Mouse (Mus musculus) layer of hippocampus, adult 11-12 months (tissue): ENCODE measurements around the gene Pofut2.
A peak's percentile ranks its signal among the peaks of the same experiment; 100 is the strongest.

Experiments used
- DNase-seq: peaks from one replicate; pipeline ENCODE4 v3.0.0; 2022; ENCODE audit warnings: low spot score

Gene Pofut2

DNA sequence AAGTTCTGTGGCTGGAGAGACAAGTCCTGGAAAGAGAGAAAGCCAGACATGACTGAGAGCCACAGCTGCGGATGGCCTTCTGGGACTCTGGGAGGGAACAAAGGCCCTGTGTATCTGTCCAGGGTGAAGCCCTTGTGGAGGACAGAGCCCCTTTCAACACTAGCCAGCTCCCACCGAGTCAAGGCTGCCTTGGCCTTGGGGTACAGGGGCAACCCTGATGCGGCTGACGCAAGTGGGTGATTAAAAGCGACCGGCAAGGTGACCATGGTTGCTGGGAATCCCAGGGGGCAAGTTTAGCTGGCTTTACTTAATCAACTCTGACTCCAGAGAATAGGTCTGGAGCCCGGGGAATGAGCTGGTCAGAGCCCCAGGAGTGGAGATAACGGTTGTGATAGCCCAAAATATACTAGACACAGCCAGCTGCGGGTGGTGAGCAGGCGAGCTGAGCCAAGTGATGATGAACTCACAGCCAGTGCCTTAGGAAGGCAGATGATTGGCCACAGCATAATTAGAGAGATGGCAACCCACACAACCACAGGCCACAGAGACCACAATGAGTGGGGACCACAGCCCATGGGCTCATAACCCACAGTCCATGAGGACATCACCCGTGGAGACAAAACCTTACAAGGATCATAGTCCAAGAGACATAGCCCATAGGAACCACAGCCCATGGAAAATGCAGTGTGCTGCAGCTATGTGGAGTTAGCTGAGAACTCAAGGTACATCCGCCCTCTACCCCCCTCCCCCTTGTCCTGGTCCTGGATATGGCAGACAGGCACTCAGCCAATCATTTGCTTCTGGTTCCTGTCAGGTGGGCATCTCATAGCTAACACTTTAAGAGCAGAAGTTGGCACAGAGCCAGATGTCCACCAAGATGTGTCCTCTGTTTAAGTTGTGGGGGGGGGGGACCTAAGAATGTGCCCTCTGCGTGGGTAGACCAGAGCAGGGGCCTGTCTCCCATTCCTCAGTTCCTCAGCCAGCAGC, 29.1 kb upstream of the Pofut2 start:
- no peak for DNase-seq

DNA sequence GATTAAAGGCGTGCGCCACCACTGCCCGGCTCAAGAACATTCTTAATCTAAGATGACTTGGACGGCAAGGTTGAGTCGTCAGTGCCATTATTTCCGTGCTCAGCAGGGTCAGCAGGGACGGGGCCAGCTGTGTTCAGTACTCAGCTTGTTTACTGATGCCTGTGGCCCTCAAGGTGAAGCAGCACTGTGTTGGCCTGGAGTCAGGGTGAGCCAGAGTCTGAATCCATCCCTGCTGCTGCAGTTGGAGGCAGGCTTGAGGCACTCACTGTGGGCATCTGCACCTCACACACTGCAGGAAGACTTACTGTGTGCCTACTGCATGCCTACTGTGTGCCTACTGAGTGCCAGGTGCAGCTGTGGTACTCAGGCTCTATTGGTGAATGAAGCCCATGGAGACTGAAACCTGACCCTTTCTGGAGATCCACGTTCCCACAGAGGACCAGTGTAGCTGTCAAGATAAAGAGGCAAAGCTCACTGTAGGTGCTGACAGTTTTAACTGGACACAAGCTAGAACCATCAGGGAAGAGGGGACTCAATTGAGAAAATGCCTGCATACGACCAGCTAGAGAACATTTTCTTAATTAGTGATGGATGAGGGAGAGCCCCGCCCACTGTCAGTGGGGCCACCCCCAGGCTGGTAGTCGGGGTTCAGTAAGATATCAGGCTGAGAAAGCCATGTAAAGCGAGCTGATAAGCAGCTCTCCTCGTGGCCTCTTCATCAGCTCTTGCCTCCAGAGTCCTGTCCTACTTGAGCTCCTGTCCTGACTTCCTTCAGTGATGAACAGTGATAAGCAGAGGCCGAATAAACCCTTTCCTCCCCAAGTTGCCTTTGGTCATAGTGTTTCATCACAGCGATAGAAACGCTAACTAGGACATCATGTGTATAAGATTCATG, 26.9 kb upstream of the Pofut2 start:
- DNase-seq: no peak

DNA sequence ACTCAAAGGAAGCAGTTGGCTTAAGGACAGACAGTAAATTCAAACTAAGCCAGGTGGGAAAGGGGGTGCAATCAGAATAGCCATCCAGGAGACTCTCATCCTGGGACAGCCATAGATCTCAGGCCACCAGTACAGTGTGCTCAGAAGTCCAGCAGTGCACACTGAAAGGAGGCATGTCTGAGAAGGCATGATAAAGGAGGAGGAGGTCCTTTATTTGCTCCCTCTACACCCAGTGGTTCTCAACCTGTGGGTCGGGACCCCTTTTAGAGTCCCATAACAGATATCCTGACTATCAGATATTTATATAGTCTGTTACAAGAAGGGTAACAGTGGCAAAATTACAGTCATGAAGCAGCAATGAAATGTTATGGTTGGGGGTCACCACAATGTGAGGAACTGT, 25.8 kb upstream of the Pofut2 start:
- no peak for DNase-seq

DNA sequence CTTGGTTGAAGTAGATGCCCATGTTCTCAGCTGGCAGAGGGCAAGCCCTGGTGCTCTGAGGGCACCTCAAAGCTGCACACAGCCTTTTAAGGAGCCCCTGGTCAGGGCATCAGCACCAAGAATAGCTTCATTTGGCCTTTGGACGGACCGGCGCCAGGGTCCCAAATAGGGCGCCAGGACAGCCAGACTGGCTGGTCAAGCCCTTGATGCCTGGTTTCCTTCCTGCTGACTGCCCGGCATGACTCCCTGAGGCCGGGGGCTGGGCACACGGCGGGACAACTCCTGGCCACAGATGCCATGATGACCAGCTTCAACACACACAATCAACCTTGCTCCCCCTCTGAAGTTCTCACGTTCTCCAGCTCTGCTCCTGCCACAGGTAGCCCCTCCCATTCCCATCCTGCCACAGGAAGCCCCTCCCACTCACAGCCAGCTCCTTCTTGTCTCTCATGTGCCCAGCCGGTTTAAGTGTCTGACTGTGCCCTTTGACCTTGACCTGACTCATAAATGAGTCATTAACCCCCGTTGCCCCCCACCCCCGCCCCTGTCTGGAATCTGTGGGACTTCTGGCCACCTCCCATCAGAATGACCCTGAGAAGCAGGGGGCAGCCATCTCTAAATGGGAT, 23.9 kb upstream of the Pofut2 start:
- no peak for DNase-seq

DNA sequence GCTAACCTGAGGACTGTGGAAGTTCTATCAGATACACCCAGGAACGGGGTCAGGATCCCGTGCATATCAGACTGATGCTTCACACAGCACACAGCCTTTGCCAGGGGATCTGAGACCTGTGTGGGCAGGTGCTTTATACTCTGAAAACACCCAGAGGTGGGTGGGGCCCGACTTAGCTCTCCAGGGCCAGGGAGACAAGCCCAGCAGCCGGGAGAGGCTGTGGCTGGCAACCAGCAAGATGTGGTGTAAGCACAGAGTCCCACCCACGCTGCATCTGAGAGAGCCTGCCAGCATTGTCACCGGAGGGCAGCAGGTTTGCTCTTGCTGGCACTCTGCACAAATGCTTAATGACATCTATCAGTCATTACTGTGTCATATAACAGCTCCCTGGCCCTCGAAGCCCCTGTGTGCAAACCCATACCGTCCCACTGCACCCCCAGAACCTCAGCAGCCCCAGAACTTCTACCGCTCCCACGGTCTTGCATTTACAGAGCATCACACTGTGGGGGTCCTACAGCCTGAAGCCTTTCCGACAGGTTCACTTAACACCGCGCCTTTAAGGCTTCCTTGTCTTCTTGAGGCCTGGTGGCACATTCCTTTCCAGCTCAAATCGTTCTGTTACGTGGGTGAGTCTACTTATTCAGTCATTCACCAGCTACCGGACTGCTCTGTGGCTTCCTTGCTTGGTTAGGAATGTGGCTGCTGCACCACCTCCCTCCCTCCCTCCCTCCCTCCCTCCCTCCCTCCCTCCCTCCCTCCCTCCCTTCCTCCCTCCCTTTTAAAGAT, 21.0 kb upstream of the Pofut2 start:
- no peak for DNase-seq

DNA sequence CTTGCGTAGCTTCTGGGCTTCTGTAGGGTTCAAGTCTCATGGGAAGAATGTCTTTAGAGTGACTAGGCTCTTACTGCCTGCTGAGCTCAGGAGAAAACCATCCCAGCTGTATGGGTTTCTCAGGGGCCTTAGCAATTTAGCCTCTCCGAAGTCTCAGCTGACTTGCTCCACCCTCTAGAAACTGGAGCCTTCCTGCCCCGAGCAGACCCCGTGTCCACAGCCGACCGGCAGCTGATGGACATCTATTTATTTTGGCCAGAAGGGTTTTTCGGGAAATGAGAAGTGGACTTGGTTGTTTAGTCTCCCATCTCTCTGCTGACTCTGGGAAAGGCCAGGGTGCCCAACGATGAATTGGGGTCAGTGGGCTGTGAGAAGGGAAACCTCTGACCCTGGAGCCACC, 18.3 kb upstream of the Pofut2 start:
- no peak for DNase-seq

DNA sequence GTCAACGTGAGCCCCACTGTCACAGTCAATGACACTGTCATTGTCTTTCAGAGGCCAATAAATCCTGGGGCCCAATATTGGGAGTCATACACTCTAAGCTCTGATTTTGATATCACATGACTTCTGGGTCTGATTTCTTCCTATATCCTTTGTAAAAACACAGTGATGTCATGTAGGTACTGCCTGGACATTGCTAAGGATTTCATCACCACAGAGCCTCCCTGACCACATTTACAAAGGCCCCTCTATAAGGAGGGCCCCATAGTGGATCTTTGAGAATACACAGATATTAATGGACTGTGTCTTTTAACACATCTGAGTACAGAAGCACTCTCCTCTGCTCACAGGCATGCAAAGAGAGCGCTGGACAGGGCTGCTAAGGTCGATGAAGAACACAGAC, 16.6 kb upstream of the Pofut2 start:
- no peak for DNase-seq

DNA sequence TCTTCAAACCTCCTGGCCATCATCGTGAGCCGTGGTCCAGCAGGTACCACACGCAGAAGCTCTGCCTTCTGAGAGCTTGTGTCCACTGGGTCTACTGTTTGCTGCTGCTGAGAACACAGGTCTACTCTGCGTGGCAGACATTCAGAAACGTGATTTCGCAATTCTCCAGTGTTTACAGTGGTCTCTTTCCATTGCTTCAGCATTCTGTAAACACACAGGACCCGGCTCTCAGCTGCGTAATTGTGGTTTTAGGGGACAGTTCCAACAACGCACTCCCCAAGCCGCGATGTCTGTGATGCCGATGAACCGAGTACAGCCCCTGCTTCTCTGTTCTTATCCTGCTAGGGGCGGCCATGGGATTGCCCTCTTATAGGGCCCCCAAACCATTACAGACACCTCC, 16.1 kb upstream of the Pofut2 start:
- DNase-seq: no peak

DNA sequence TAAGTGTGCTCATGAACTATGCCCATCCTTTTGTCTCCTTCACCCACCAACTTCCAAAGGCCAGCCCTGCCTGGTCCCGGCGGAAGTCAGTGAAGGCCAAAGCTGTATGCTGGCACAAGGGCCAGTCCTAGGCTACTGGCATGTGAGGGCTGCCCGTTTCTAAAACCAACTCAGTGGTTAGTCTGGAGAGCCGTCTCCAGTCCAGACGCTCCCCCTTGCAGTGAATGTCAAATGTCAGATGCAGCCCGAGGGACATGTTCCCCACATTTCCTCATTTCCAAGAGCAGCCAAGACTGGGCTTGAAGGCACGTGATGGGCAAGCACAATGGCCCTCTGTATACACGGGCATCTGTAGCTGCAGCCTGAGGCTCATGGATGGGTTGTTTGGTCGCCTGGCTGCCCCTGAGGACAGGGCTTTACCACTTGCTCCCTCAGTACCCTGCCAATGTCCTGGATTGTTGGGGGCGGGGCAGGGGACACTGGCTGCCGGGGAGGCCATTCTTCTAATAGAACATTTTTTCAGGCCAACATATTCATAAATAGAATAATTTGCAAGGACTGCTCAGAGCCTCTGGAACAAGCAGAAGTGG, 15.4 kb upstream of the Pofut2 start:
- no peak for DNase-seq

DNA sequence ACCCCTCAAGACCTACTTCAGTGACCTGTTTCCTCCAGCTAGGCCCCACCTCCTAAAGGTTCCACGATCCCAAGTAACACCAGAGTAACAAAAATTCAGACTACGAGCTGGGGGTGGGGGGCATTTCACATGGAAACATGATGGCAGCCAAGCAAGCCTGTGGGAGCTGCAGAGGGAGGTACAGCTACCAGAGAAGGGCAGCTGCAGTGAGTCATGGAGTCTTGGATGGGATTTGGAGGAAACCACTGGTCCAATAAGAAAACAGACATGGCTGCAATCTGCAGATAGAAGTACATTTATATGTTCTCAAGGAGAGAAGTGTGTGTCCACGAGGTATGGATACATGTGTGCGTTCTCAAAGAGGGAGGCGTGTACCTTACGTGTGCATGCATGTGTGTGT, 14.2 kb upstream of the Pofut2 start:
- DNase-seq: no peak

DNA sequence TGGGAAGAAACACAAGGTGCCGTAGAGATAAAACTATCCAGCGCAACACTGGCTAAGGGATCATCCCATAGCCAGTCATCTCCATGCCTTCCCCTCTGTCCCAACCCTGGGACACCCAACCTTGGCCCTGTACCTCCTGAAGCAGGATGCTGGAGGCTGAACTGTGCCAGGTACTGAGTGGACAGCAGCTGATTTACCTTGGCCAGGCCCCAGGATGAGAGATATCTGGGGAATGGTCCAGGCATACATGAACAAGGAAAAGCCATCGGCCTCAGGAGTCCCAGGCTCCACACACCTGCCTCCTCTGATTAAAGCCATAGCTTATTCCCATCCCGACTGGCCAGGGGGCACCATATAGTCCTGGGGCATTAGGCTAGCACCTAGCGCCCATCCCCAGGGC, 12.0 kb upstream of the Pofut2 start:
- no peak for DNase-seq

DNA sequence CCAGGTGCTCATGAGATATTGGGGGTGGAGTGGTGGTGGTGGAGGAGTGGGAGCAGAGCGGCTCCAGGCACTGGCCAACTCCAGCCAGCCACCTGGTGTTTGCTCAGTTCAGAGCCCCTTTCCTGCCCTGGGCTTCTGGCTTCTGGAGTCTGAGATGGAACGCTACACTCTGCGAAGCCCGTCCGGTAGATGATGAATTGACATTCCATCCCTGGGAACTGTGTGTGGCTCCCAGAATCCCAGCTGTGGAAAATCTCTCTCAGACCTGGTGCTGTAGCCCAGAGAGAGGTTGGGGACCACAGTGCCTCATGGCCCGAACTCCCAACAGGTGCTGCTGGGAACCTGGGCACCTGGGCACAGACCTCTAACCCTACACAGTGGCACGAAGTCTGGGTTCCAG, 11.3 kb upstream of the Pofut2 start:
- DNase-seq: no peak

DNA sequence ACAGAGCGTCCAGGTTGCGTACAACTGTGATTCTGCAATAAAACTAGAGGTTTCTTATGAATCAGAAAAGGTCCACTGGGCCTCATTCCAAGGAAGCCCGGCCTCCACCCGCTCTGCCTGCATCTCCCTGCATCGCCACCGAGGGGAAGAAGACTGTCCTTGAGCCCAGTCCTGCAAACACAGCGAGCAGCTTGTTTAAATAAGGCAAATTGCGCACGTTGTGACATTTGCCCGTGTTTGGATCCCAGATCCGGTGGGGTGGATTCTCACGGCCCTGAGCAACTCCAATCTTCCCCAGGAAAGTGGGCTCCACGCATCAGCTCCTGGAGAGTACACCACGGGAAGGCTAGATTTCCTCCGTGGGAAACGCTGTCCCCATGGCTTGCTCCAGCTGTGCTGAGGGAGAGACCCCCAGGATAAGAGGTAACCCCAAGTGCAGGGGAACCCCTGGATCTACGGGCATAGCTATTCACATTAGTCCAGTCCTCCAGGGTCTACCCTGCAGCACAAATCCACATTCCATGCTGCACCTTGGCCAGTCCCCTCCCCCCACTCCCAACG, 7.7 kb upstream of the Pofut2 start:
- DNase-seq: no peak

DNA sequence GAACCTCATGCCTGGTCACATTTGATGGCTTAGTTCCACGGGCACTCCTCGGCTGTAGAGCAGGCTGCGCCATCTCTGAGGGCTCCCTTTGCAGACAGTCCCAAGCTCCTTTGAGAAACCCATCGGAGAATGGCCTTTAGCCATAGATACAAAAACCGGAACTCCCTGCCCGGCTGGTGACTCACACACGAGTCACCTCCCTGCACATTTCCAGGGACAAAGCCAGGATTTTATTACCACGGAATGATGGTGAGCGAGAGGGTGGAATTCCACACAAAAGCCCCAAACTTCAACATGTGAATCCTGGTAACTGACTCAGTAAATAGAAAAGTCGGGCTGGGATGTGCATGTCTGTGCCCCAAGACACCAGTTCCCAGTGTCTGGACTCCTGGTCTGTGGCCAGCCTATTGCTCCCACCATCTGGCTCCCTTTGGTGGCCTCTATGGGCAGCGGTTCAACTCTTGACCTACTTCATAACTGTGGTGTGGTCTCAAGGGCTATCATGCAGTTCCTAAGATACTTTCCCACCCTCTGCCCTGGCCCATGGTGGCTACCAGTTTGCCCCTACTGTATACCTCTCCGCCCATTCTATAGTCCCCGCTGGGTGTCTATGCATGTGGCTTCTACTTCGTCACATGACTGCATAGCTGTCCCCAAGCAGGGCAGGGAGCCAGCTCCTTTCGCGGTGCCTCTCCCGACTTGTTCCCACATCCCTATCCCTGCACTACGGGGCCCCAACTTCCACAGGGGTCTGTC, 7.1 kb upstream of the Pofut2 start:
- no peak for DNase-seq

DNA sequence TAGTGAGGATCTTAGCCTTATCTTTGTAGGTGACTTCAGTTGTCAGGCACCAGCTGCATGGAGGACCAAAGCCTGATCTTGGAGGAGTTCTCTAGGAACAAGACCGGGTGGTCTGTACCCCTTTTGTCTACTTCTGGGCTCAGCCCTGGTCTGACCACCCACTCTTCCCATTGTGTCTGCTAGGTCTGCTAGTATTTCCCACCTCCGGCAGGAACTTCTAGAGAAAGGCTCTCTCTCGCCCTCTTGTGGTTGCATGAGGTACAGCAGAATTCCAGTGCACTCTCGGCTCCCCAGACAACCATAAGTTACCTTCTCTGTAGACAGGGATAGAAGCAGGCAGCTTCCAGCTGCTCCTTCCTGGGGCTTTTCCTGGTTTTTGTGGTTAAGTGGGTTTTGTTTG, 6.2 kb upstream of the Pofut2 start:
- DNase-seq: peak; percentile 83

DNA sequence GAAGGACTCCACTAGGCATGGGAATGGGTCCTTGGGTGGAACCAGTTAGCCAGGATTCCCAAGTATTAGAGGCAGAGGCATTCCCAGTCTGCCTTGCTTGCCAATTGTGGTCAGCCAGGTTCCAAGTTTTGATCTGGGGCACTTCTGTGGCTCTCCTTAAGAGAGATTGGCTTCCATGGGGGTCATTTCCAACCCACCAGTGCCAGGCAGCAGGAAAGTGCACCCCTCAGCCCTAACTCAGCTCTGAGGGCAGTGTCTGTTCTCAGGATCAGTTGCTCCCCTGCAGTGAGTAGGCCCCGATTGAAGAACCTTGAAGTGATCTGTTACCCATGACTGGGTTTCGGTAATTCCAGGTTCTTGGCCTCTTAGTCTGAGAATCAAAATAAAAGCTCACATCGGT, 3.8 kb upstream of the Pofut2 start:
- DNase-seq: no peak

DNA sequence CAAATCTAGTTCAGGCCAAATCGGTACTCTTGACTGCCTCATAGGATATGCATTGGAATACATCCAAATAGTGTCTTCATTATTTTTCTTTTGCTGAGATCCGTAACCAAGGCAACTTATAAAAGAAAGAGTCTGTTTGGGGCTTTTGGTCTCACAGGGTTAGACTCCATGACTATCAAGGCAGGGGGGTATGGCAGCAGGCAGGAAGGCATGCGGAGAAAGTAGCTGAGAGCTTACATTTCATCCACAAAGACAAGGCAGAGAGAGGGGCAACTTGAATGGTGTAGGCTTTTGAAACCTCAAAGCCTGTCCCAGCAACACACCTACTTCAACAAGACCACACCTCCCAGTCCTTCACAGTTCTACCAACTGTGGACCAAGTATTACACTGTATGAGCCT, 3.3 kb upstream of the Pofut2 start:
- DNase-seq: no peak

DNA sequence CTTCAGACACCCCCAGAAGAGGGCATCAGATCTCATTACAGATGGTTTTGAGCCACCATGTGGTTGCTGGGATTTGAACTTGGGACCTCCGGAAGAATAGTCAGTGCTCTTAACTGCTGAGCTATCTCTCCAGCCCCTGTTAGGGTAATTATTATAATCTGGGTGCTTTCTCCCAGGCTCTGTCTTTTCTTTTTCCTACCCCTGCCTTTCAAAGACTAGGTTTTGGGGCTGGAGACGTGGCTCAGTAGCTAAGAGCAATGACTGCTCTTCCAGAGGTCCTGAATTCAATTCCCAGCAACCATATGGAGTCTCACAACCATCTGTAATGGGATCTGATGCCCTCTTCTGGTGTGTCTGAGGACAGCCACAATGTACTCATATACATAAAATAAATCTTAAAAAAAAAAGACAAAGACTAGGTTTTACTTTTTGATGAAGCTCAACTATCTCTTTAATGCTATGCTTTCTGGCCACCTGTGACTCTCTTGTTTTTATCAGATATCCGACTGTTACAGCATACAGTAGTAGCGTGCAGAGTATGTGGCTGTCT, 902 bp upstream of the Pofut2 start:
- DNase-seq: no peak

DNA sequence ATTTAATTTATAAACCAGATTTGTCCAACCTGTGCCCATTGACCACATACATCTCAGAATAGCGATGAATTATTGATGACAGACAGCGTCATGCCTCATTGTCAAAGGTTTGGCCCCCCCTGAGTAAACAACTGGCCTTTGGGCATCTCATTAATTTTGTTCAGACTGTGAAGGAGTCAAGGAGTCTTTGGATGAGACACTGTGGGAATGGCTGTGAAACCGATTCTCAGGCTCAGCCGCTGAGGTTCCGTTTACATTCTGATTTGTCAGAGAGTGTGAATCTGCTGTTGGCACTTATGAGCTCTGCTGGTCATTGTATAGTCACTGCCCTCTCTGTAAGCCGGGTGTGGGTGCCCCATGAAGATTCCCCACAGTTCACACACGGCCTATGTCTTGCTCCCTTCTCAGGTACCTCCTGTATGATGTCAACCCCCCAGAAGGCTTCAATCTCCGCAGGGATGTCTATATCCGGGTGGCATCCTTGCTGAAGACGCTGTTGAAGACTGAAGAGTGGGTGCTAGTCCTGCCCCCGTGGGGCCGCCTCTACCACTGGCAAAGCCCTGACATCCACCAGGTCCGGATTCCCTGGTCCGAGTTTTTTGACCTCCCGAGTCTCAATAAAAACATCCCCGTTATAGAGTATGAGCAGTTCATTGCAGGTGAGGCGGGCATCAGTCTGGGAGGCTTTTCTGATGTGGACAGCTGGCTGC, 1.3 kb downstream of the Pofut2 start:
- DNase-seq: no peak
